Mouse (Mus musculus): ENCODE results near the gene Golga7b. TPM values are rescaled to one million over a fixed set of nuclear protein-coding genes. Genes with fewer than 3 reads are reported as not detected.

The Golga7b gene
- polyA plus RNA-seq (2017; shearing (Covaris generic)), result not detected

- ATAC-seq, result no peak
Measured at GRCm38 (mm10) chr19:42247519-42247918, at the start of gene Golga7b. Gene Golga7b (plus strand): TSS chr19:42247574.

- ATAC-seq, result no peak
Measured at GRCm38 (mm10) chr19:42198026-42198425, 49.3 kb upstream of the Golga7b start.

GRCm38 (mm10) chr19:42201696-42202381, 45.5 kb upstream of the Golga7b start, which contains the start of gene Sfrp5:
Gene Sfrp5 (minus strand): TSS chr19:42202252.
- no peak for ATAC-seq

- ATAC-seq, result no peak
Measured at GRCm38 (mm10) chr19:42202467-42202866, 44.9 kb upstream of the Golga7b start.

- ATAC-seq, result no peak
Measured at GRCm38 (mm10) chr19:42204306-42204705, 43.1 kb upstream of the Golga7b start.

- ATAC-seq, result no peak
Measured at GRCm38 (mm10) chr19:42205201-42205600, 42.2 kb upstream of the Golga7b start.

- ATAC-seq, result no peak
Measured at GRCm38 (mm10) chr19:42209485-42209884, 37.9 kb upstream of the Golga7b start.

- no peak for ATAC-seq
Measured at GRCm38 (mm10) chr19:42209976-42210375, 37.4 kb upstream of the Golga7b start.

GRCm38 (mm10) chr19:42211936-42212335, 35.4 kb upstream of the Golga7b start:
- no peak for ATAC-seq

- no peak for ATAC-seq
Measured at GRCm38 (mm10) chr19:42214601-42215000, 32.8 kb upstream of the Golga7b start.

- ATAC-seq, result no peak
Measured at GRCm38 (mm10) chr19:42216699-42217373, 30.5 kb upstream of the Golga7b start.

- ATAC-seq, result no peak
Measured at GRCm38 (mm10) chr19:42217374-42217763, 30.0 kb upstream of the Golga7b start.

- no peak for ATAC-seq
Measured at GRCm38 (mm10) chr19:42226451-42226850, 20.9 kb upstream of the Golga7b start.

GRCm38 (mm10) chr19:42229499-42230287, 17.7 kb upstream of the Golga7b start:
- no peak for ATAC-seq

GRCm38 (mm10) chr19:42230288-42230568, 17.1 kb upstream of the Golga7b start:
- ATAC-seq, result no peak

- no peak for ATAC-seq
Measured at GRCm38 (mm10) chr19:42230986-42231385, 16.4 kb upstream of the Golga7b start.

- ATAC-seq, result no peak
Measured at GRCm38 (mm10) chr19:42237602-42238340, 9.6 kb upstream of the Golga7b start.

- no peak for ATAC-seq
Measured at GRCm38 (mm10) chr19:42238341-42238715, 9.0 kb upstream of the Golga7b start.

GRCm38 (mm10) chr19:42240881-42241280, 6.5 kb upstream of the Golga7b start:
- no peak for ATAC-seq

GRCm38 (mm10) chr19:42243401-42243800, 4.0 kb upstream of the Golga7b start:
- no peak for ATAC-seq

- no peak for ATAC-seq
Measured at GRCm38 (mm10) chr19:42246626-42247025, 748 bp upstream of the Golga7b start.

- ATAC-seq, result no peak
Measured at GRCm38 (mm10) chr19:42249976-42250914, 2.9 kb downstream of the Golga7b start.
